Mouse (Mus musculus) 416B (cell line): ENCODE measurements around the gene Gar1.

ENCODE experiments used
- DNase-seq: peaks from one replicate; pipeline ENCODE4 v3.0.0; 2011; ENCODE audit warnings: low read depth

Gar1 gene

GRCm38 (mm10) chr3:129799011-129799410 lies 32.2 kb downstream of the Gar1 start:
- no peak for DNase-seq

- no peak for DNase-seq
These were observed 32.6 kb downstream of the Gar1 start for GRCm38 (mm10) chr3:129798551-129798950.

GRCm38 (mm10) chr3:129797341-129797740 lies 33.9 kb downstream of the Gar1 start:
- DNase-seq, result no peak

- no peak for DNase-seq
These were observed 37.4 kb downstream of the Gar1 start for GRCm38 (mm10) chr3:129793801-129794200.

- peak; percentile 4 for DNase-seq
These were observed 48.5 kb downstream of the Gar1 start for GRCm38 (mm10) chr3:129782746-129783145.

- DNase-seq, result no peak
These were observed 49.8 kb downstream of the Gar1 start for GRCm38 (mm10) chr3:129781435-129781834.
